Mouse (Mus musculus): Measurements from ENCODE around the gene Rps25.

- TF ChIP-seq CTCF (IDR thresholded peaks at IDR 0.05; ENCODE audit: low read depth, low read length) (no peak), POLR2A (IDR thresholded peaks at IDR 0.05; ENCODE audit: insufficient read depth, low read length) (peak; percentile 13), EP300 (IDR thresholded peaks at IDR 0.05; ENCODE audit: insufficient read depth, low read depth, low read length) (no peak)
Observed at GRCm38 (mm10) chr9:44406906-44407751, at the start of gene Rps25, which contains the start of gene Trappc4.
